Mouse (Mus musculus) liver (tissue): ENCODE data around the gene Wdr91.

Experiments
- DNase-seq: peaks from one replicate; pipeline ENCODE4 v3.0.0-alpha.2; 2020; ENCODE audit warnings: mixed read lengths

Wdr91 gene

DNA sequence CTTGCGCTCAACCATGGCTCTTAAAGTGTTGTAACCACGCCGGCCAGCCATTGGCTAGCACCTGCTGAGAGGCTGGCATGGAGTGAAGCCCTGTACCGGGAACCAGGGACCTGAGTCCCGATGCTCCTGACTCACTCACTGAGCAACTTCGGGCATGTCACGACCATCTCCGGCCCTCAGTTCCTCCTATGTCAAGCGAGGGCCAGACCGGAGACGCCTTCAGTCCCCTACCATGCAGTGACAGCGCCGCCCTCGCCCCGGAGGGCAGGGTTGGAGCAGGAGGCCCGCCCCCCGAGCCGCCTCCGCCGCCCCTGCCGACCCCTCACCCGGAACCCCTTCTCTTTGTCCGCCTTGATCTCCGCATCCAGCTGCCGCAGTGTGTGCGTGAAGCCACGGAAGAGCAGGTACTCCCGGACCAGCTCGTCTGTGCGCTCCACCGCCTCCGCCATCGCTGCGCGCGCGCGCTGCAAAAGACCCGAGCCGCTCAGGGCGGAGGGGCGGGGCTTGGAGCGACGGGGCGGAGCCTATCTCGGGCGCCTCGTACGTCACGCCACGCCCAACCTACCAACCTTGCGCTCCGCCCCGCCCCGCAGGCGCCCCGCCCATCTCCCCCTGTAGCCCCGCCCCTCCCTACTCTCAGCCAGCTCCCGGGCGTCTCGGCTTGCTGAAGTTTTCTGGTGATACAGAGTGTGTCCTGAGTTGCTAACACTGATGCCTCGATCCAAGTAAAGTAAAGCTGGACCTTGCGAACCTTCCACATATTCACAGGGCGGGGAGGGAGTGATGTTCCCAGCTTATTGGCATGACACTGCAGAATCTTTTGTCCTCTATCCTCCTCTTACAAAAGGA is at the start of gene Wdr91:
Wdr91 (minus strand) TSS at position 506 of the 849 bp plus-strand sequence.
- peak; percentile 98 for DNase-seq

GRCm38 (mm10) chr6:34959131-34959530 is 48.5 kb upstream of the Wdr91 start:
- DNase-seq = no peak

GRCm38 (mm10) chr6:34955862-34956241 is 45.2 kb upstream of the Wdr91 start:
- no peak for DNase-seq

DNA sequence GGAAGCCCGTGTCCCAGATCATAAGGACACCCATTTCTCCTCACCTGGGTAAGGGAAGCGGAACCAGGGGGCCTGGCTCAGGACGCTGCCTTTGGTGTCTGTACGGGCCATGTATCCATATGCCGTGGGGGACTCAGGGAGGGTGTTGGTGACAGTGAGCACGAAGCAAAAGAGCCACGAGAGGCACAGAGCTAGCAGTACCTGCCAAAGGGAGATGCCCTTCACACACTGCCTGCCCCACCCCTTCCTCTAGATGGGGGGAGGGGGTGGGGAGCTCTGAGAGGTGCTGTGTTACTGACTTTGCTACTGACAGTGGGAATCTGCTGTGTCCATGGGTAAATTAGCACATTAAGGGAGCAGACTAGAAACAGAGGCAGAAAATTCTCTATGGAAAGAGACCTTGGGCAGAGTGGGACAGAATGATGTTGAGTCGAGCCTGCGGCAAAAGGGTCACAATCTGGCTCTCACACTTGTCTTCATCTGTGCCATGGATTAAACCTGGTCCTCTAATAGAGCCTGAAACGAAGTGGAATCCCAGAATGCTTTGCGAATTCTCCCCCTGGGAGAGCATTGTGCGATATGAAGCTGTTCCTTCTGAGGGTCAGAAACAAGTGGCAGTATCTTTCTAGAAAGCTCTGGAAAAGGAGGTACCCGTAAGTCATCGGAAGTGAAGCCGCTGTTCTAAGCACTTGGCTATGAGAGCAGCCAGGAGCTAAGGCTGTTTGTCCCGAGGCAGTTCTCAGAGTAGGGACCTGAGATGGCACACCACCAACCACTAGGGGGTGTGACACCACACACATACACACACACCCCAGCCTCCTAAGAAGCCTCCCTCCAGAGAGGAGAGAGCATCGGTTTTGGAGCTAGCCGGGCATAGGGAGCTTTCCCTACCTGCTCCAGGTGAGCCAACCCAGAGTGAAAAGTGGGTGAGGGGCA is 44.5 kb upstream of the Wdr91 start:
- peak; percentile 48 for DNase-seq

GRCm38 (mm10) chr6:34951956-34952667 is 41.4 kb upstream of the Wdr91 start:
- DNase-seq = no peak

DNA sequence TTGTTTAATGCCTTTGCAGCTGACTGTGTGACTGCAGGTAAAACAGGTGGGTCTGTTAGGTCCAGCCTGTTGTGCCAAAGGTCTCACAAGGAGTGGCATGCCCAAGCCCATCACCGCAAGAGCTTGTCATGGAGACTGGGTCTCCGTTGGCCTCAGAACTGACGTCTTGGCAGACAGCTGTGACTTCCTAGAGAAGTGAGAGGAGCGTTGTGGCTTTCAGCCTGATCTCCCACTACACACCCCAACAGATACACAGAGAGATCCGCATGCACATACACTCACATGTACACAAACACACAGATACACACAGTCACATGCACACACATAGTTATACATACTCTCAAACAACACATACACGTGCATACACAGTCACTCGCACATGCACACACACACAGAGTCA is 40.8 kb upstream of the Wdr91 start:
- DNase-seq = no peak

GRCm38 (mm10) chr6:34948461-34948860 is 37.8 kb upstream of the Wdr91 start:
- DNase-seq = no peak

DNA sequence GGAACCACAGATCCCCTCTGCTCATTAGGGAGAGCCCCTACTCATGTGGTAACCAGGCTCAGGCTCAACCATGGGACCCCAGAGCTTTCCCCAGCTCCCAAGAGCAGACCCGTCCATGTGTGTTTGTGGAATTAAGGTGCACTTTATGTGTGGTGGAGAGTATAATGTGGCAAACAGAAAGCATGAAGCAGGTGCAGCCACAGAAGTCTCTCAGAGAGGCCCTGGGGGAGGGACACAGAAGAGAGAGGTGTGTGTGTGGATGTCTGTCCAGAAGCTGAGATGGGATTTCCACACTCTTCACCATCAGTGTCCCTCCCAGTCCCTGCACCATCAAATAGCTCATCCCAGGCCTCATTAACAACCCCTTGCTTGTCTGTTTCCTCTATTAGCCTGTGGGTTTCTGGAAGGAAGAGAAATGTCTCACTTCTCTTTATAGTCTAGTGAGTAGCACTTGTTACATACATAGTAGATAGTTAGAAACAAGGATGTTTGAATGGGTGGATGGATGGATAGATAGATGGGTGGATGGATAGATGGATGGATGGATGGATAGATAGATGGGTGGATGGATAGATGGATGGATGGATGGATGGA is 35.9 kb upstream of the Wdr91 start:
- DNase-seq = no peak

DNA sequence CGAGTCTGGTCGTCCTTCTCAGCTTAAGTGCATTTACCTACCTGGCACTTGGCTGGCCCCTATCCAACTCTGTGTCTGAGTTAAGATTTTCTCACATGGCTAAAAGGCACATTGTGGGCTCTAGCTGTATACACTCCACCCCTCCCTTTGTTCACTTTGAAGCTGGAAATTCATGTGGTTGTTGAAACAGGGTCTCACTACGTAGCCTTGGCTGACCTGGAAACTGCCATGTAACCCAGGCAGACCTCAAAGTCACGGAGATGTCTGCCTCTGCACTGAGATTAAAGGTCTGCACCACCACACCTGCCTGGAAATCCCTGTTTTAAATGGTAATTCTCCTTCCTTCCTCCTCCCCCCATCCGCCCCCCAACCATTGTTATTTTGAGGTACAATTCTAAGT is 32.8 kb upstream of the Wdr91 start:
- DNase-seq = no peak

GRCm38 (mm10) chr6:34942446-34942845 is 31.8 kb upstream of the Wdr91 start:
- no peak for DNase-seq

- DNase-seq = no peak
Observed at GRCm38 (mm10) chr6:34941496-34941895, 30.8 kb upstream of the Wdr91 start.

DNA sequence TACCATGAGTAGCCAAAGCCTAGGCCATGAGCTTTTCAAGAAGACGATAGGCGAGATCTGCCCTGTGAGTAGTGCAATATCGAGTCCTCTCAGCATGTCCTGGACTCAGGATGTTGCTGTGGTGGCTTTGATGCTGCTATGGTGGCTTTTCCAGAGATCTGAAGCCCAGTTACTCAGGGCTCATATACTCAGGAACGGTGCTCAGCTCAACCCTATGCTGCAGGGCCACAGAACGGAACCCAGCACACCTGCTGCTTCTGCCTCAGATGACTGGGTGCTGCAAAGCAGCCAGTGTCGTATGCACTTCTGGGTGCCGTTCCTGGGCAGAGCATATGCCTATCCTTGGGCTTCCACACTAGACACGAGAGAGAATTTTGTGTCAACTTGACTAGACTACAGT is 28.8 kb upstream of the Wdr91 start:
- DNase-seq = no peak

DNA sequence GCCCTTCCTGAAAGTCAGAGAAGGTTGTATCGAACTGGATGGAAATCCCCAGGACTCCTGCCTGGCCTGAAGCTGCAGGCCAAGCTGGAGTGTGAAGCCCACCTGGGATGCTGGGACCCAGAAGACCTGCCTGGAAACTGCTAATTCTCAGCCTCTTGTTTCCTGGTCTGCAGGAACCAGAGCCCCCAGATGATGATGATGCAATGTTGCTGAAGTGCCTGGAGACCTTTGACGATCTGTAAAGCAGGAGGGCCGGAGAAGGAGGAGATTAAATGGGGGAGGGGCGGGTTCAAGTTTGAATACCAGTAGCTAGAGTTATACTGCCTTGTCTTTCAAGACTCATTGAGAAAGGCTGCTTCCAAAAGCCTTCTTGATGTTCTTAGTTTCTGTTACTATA is 28.3 kb upstream of the Wdr91 start:
- DNase-seq = no peak

- DNase-seq = no peak
Observed at GRCm38 (mm10) chr6:34938280-34938928, 27.7 kb upstream of the Wdr91 start.

- no peak for DNase-seq
Observed at GRCm38 (mm10) chr6:34936743-34937142, 26.1 kb upstream of the Wdr91 start.

DNA sequence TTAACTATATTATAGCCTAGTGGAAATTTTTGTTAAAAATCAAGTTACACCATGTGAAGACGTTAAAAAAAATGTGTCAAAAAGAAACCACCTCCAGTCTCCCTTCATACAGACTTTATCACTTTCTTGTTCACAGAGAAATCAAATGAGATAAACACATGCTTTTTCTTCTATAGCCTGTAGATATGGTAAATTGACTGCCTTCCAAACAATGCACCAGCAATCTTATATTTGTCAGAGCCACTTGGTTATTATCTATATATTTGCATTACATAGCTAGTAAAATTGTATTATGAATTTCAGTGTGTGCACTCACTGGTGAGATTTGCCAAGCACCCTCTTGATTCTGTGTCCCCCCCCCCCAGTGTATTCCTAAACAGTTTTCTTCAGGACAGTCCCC is 22.0 kb upstream of the Wdr91 start:
- no peak for DNase-seq

DNA sequence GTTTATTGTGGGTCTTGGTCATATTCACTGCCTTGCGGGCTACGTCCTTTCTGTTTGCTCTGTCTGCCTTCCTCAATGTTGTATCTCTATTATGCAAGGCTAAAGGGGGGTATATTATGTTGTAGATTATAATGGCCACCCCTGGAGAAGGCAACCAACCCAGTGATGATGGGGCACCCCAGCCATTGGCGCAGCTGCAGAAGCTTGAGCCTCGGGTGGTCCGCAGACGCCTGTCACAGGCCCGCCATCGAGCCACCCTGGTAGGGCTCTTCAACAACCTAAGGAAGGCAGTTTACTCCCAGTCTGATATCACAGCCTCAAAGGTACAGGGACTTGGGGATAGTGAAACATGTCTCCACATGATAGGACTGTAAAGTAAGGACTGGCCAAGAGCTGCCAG is 16.9 kb upstream of the Wdr91 start:
- no peak for DNase-seq

- DNase-seq = peak; percentile 71
Observed at GRCm38 (mm10) chr6:34927156-34927555, 16.5 kb upstream of the Wdr91 start.

DNA sequence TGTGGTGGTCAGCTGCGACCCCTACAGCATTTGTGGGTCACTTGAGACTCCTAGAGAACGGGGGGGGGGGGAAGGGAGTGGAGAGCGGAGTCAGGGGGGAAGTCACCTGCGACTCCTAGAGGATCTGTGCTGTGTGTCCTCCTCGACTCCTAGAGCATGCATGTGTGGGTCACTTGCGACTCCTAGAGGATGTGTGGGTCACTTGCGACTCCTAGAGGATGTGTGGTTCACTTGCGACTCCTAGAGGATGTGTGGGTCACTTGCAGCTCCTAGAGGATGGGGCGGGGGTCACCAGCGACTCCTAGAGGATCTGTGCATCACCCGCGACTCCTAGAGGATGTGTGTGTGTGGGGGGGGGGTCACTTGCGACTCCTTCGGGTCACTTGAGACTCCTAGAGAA is 11.3 kb upstream of the Wdr91 start:
- peak; percentile 70 for DNase-seq

- DNase-seq = no peak
Observed at GRCm38 (mm10) chr6:34920631-34921030, 10.0 kb upstream of the Wdr91 start.

DNA sequence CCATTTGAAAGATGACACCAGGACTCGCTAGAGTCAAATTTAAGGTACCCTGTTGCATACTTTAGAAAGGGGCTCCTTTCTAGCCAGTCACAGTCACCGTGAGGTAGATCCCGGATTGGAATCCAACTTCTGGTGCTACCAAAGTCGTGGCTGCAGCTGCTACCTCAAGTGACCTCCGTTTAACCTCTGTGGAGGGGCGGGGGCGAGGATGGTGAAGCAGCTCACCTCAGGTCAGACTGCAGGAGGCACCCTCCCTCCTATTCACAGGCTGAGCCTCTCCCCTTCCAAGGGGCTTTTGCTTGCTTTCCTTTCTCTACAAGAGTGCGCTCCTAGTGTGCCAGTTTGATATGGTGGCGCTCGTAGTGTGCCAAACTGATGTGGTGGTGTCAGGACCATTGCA is 9.3 kb upstream of the Wdr91 start, which contains the start of gene Stra8:
Stra8 (plus strand) TSS at position 208 of the 400 bp plus-strand sequence.
- DNase-seq = no peak

DNA sequence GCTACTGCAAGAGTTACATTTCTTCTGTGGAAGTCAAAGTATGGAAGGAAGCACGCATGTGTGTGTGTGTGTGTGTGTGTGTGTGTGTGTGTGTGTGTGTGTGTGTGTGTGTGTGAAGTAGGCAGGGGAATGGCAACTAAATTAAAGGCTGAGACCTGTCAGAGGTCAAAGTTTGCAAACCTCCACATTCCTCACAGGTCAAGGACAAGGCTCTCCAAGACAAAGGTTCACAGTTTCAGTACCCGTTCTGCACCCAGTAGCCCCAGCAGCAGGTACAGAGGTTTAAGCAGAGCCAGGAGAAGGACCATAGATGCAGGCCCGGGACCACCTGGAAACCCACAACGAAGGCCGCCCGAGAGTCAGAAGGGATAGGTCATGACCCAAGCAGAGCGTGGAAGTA is 8.5 kb upstream of the Wdr91 start:
- no peak for DNase-seq
